Mouse (Mus musculus) lung, postnatal 0 days (tissue): Measurements from ENCODE around the gene Tecr.

Source experiments
- CTCF ChIP-seq: IDR thresholded peaks from 2 replicates; pipeline ENCODE4 v1.5.1; 2016; ENCODE audit warnings: antibody characterized with exemption, mild to moderate bottlenecking
- EP300 ChIP-seq: IDR thresholded peaks from 2 replicates; pipeline ENCODE4 v1.6.1; 2016; ENCODE audit warnings: antibody characterized with exemption, mild to moderate bottlenecking, control low read depth

DNA sequence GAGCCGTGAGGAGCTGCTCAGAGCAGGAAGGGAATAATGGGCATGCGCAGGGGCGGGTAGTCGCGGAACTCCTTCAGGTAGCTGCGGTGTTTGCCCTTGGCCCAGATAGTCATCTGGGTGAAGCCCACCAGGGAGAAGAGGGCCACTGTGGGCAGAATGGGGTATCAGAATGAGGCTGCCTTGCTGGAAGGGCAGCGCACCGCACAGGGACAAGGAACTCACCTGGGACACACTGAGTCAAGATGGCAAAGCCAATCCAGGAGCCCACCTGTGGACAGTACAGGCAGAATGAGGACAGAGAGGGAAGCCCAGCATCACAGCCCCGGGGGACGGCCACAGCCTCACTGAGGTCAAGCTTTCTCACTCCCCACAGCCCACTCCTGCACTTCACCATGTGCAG is 36.0 kb downstream of the Tecr start:
- no peak for TF ChIP-seq CTCF
- TF ChIP-seq EP300: no peak
